Mouse (Mus musculus) spleen, adult 2 months (tissue): ENCODE data around the gene Nxn. TPM values are rescaled to one million over a fixed set of nuclear protein-coding genes. Genes with fewer than 3 reads are reported as not detected.

Source experiments
- DNase-seq, 2 experiments: peaks; one replicate each; pipeline versions ENCODE4 v3.0.0 to v3.0.0-alpha.2; 2012 to 2021; ENCODE audit warnings: low spot score in 2 of 2, low read depth in 1 of 2
- H3K27ac ChIP-seq: fragments of 200-500 bp; 2 replicates; pipeline ENCODE4 v1.5.1; 2012; ENCODE audit warnings: low read length, inconsistent platforms; ENCODE audit not compliant: insufficient read depth
- H3K27me3 ChIP-seq: fragments of 200-500 bp; 2 replicates; pipeline ENCODE4 v1.6.1; 2012; ENCODE audit warnings: mild to moderate bottlenecking, moderate library complexity, low read length, inconsistent platforms; ENCODE audit not compliant: control insufficient read depth, insufficient read depth
- H3K36me3 ChIP-seq: fragments of 200-500 bp; 2 replicates; pipeline ENCODE4 v1.6.1; 2012; ENCODE audit warnings: mild to moderate bottlenecking, low read length, inconsistent platforms; ENCODE audit not compliant: control insufficient read depth, insufficient read depth
- H3K4me1 ChIP-seq: fragments of 200-500 bp; 2 replicates; pipeline ENCODE4 v1.6.1; 2011; ENCODE audit warnings: inconsistent platforms; ENCODE audit not compliant: control insufficient read depth, insufficient read depth, insufficient read length
- H3K4me3 ChIP-seq: fragments of 200-500 bp; 2 replicates; pipeline ENCODE4 v1.5.1; 2011; ENCODE audit warnings: mild to moderate bottlenecking, inconsistent platforms; ENCODE audit not compliant: insufficient read depth, insufficient read length; ENCODE audit errors: extremely low read depth
- CTCF ChIP-seq: fragments of 200-500 bp; IDR thresholded peaks from 2 replicates; pipeline ENCODE4 v1.5.1; 2011; ENCODE audit warnings: mild to moderate bottlenecking, inconsistent platforms; ENCODE audit not compliant: insufficient read depth, insufficient read length, insufficient replicate concordance; ENCODE audit errors: extremely low read depth
- POLR2A ChIP-seq: fragments of 200-500 bp; IDR thresholded peaks from 2 replicates; pipeline ENCODE4 v1.6.1; 2011; ENCODE audit warnings: low read depth, low read length, inconsistent platforms
- WGBS: fragments of 180-500 bp; shearing (Covaris S2); methylation state at CpG from one replicate; pipeline ENCODE4 v1.1.7; 2018; 5-methylcytosine and 5-hydroxymethylcytosine counted together
- polyA plus RNA-seq: library from polyadenylated mRNA; depleted of rRNA; stranded (reverse); fragments of >200 nt; gene quantifications from 2 replicates; pipeline ENCODE4 v1.2.3, GENCODE M21; 2012

Nxn gene
- polyA plus RNA-seq, 1 experiment, result 6.9 TPM

DNA sequence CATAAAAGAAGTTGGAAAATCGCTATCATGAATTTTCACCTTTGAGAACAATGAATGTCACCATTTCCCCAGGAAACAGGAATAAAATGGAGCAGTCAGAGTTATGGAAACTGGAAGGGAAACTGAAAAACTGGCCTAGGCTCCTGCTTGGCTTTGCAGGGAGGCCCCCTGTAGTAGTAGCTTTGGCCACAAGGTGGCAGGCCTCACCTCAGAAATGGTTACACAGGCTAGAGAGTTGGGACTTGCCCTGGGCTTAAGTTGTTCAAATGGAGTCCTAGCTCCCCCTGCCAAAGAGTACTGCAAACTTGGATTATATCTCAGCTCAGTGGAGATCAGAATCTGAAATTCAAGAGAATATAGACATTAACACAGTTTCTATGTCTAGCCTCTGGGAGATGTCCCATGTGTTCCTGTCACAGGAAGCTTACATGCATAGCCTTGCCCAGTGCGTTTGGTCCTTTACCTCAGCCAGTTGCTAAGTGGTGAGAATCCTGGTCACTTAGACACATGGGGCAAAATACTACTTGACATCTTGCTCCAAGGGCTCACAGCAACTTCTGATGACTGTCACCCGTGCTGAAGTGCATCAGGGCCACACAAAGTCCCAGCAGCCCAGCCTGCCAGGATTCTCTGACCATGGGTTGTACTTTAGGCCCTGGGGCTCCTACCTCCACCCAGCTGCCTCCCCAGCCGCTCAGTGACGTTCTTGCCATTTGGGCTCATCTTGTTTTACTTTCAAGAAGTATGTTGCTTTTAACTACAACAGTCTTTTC lies 145.6 kb downstream of the Nxn start:
- H3K27ac ChIP-seq, result no peak overlapping the region
- DNase-seq, result peak; percentile 53 to 81

DNA sequence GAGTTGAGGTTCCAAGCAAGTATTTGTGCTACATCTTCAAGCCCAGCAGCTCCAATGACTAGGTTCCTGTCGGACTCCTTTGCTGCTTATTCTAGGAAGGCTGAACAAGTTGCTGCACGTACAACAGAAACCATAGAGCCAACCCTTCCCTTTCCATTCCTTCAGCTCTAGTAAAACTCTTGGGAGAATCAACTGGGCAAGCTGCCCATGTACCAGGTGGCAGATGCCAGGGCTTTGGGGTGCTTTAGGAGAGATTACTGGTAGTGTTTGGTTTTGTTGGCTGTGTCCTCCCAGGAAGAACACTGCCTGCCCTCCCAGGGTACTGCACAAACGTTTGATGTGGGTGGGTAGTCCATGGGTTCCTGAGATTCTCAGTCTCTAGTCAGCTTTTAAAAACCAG lies 146.9 kb downstream of the Nxn start:
- Histone ChIP-seq H3K27ac (no peak overlapping the region), H3K4me1 (no peaks in the 10 kb centered on the region), H3K4me3 (no peak overlapping the region), H3K27me3 (no peaks in the 10 kb centered on the region), H3K36me3 (peaks cover 6% of the 10 kb centered on the region)
- 80% methylated on average over 3 of the region's 3 CpGs for WGBS
- DNase-seq, result no peak
- no peak for TF ChIP-seq POLR2A
- TF ChIP-seq CTCF, result no peak

More for the DNA sequence above, 145.6 kb downstream of the Nxn start:
- 71% methylated on average over 5 of the region's 5 CpGs for WGBS
- peaks cover 5% of the 10 kb centered on the region; the same call in 1 of the 2 replicates for H3K36me3 ChIP-seq
- TF ChIP-seq POLR2A (no peak), CTCF (peak; percentile 91; the same call in 1 of the 2 replicates)
- H3K27me3 ChIP-seq, result no peaks in the 10 kb centered on the region
- no peaks in the 10 kb centered on the region for H3K4me1 ChIP-seq
- H3K4me3 ChIP-seq, result no peak overlapping the region

DNA sequence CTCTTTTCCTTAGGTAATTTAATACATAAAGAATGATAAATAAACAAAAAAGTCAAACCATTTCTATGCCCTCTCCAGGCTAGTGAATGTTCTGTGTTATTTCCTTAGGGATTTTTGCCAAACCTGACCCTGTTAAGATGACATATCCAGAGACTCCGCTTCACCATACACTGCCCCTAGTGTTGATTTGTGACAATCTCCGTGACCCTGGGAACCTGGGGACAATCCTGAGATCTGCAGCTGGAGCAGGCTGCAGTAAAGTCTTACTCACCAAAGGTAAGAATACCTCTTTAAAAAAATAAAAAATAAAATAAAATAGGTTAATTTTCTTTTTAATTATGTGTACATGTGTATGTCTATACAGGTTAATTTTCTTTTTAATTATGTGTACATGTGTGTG lies 151.7 kb downstream of the Nxn start:
- WGBS, result 95% methylated on average over 2 of the region's 2 CpGs
- Histone ChIP-seq H3K27ac (no peak overlapping the region), H3K27me3 (no peaks in the 10 kb centered on the region), H3K4me1 (peaks cover 3% of the 10 kb centered on the region; the same call in 1 of the 2 replicates), H3K4me3 (no peak overlapping the region), H3K36me3 (peaks cover 6% of the 10 kb centered on the region)
- DNase-seq, result no peak
- no peak for TF ChIP-seq CTCF
- no peak for TF ChIP-seq POLR2A

DNA sequence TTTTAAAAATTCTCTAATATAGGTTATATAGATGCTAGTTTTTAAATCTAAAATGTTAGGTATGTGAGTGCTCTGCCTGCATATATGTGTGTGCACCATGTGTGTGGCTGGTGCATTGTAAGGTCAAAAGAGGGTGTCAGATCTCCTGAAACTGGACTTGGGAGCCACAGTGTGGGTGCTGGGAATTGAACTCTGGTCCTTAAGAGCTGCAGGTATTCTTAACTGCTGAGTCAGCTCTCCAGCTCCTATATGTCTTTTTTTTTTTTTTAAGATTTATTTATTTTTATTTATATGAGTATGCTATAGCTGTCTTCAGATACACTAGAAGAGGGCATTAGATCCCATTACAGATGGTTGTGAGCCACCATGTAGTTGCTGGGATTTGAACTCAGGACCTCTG lies 152.5 kb downstream of the Nxn start:
- no peak for DNase-seq

DNA sequence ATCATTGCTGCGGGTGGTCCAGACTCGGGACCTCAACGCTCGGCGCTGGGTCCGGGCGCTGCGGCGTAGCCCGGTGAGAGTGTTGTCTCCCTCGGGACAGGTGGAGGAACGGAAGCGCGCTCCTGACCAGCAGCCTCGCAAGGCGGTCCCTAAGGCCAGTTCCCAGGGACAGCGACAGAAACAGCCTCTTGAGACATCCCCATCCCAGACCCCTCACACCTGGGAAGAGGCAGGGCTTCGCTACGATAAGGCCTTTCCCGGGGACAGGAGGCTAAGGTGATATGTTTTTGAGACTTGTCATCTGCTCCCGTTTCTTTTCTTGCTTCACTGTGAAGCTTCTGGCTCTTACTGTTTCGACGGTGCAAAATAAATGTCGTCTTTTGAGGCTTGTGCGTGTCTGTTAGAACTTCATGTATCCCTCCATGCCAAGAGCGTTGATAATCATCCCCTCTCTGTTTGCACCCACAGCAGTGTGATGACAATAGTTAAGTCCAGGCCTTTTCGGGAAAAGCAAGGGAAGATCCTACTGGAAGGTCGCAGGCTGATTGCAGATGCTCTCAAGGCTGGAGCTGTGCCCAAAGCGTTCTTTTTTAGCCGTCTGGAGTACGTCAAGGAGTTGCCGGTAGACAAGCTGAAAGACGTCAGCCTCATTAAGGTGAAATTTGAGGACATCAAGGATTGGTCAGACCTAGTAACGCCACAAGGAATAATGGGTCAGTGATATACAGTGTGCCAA lies 155.0 kb downstream of the Nxn start:
- no peak overlapping the region for H3K27ac ChIP-seq
- no peaks in the 10 kb centered on the region for H3K27me3 ChIP-seq
- peaks cover 3% of the 10 kb centered on the region; the same call in 1 of the 2 replicates for H3K4me1 ChIP-seq
- TF ChIP-seq CTCF, result no peak
- H3K4me3 ChIP-seq, result peak overlapping the region; percentile 79
- 8% methylated on average over 34 of the region's 34 CpGs for WGBS
- no peak for DNase-seq
- H3K36me3 ChIP-seq, result peaks cover 8% of the 10 kb centered on the region

More for the DNA sequence above, 152.5 kb downstream of the Nxn start:
- H3K4me3 ChIP-seq, result no peak overlapping the region
- H3K36me3 ChIP-seq, result peaks cover 6% of the 10 kb centered on the region
- no peak overlapping the region for H3K27ac ChIP-seq
- no peak for TF ChIP-seq CTCF
- no peak for TF ChIP-seq POLR2A
- H3K4me1 ChIP-seq, result peaks cover 3% of the 10 kb centered on the region; the same call in 1 of the 2 replicates
- H3K27me3 ChIP-seq, result no peaks in the 10 kb centered on the region

GRCm38 (mm10) chr11:76242901-76243810 lies 155.8 kb downstream of the Nxn start, which contains the start of the genes Mrm3 and Glod4:
Mrm3 (plus strand) TSS chr11:76243715.
Glod4 (minus strand) TSS chr11:76243725.
- peaks cover 3% of the 10 kb centered on the region; the same call in 1 of the 2 replicates for H3K4me1 ChIP-seq
- peak; percentile 59 to 85 for DNase-seq
- 1% methylated on average over 61 of the region's 61 CpGs for WGBS
- H3K36me3 ChIP-seq, result peaks cover 5% of the 10 kb centered on the region
- TF ChIP-seq POLR2A (peak; percentile 15; the same call in 1 of the 2 replicates), CTCF (no peak)
- H3K27ac ChIP-seq, result no peak within 1 kb of the TSS
- no peaks in the 10 kb centered on the region for H3K27me3 ChIP-seq
- peak within 1 kb of the TSS; percentile 79 for H3K4me3 ChIP-seq
